ENCODE assay signal across 8 mouse cellular contexts in the genomic region with DNA sequence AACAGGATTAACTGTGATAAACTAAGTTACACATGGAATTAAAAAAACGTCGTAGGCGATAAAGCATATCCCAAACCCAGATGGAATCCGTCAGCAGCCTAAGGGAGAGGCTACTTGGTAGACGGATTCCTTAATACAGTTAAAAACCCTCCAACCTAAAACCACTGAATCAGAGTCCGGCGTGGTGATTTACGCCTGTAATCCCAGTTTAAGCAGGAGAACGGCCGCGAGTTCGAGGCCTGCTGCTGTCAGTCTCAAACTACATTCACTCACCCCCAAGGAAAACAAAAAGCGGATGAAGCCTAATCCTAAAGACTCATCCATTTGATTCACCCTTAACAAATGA. TPM values are rescaled to one million over a fixed set of nuclear protein-coding genes. Genes with fewer than 3 reads are reported as not detected.
DNase-seq lines count a peak whose midpoint lies in the region; ATAC-seq lines count a peak whose summit lies in the region.

No protein-coding gene starts in this region.

- DNase-seq in 3T3-L1 (ENCODE audit: low read depth, low spot score) = peak; percentile 51
- peak; percentile 12 to 40 for DNase-seq in B cell, adult 2 months
- DNase-seq in embryonic facial prominence, embryonic 11.5 days (ENCODE audit: low spot score) = peak; percentile 40
- no peak for DNase-seq in hindbrain, embryonic 10.5 days (ENCODE audit: low spot score)
- peak; percentile 32 for DNase-seq in naive thymus-derived CD4-positive, alpha-beta T cell, adult 2 months (ENCODE audit: low read depth)
- no peak for DNase-seq in spleen, postnatal 36 days (ENCODE audit: low spot score in 2 of 2)
- no peak for DNase-seq in layer of hippocampus, adult 8-10 months (ENCODE audit: low spot score in 2 of 2)

- peak overlapping the region; percentile 43 for H3K4me2 ChIP-seq in embryonic facial prominence, embryonic 11.5 days (ENCODE audit: low read depth, low read length)
- H3K4me2 ChIP-seq in limb, embryonic 15.5 days = peak overlapping the region; percentile 51

- 2% methylated on average over 13 of the region's 13 CpGs for WGBS in embryonic facial prominence, embryonic 11.5 days
- WGBS in hindbrain, embryonic 10.5 days = 2% methylated on average over 13 of the region's 13 CpGs
- 4% methylated on average over 13 of the region's 13 CpGs for WGBS in limb, embryonic 15.5 days

- H3K27me3 ChIP-seq in embryonic facial prominence, embryonic 11.5 days (ENCODE audit: control insufficient read depth, insufficient read depth, low read length) = no peaks in the 10 kb centered on the region; the same call in 1 of the 2 replicates
- peaks cover 12% of the 10 kb centered on the region for H3K27me3 ChIP-seq in hindbrain, embryonic 10.5 days (ENCODE audit: insufficient read depth, poor library complexity, severe bottlenecking)
- H3K27me3 ChIP-seq in limb, embryonic 15.5 days = no peaks in the 10 kb centered on the region

- H3K9me3 ChIP-seq in embryonic facial prominence, embryonic 11.5 days (replicated peaks; ENCODE audit: control insufficient read depth, low read length) = no peaks in the 10 kb centered on the region
- H3K9me3 ChIP-seq in hindbrain, embryonic 10.5 days = no peaks in the 10 kb centered on the region
- no peaks in the 10 kb centered on the region for H3K9me3 ChIP-seq in limb, embryonic 15.5 days

- H3K27ac ChIP-seq in embryonic facial prominence, embryonic 11.5 days (replicated peaks; ENCODE audit: low read depth, low read length) = no peak overlapping the region
- H3K27ac ChIP-seq in hindbrain, embryonic 10.5 days = peak overlapping the region; percentile 86
- H3K27ac ChIP-seq in limb, embryonic 15.5 days = peak overlapping the region; percentile 65; the same call in 1 of the 2 replicates

- peak overlapping the region; percentile 48 for H3K4me3 ChIP-seq in embryonic facial prominence, embryonic 11.5 days (ENCODE audit: low read depth, low read length)
- peak overlapping the region; percentile 62 for H3K4me3 ChIP-seq in hindbrain, embryonic 10.5 days
- H3K4me3 ChIP-seq in limb, embryonic 15.5 days = peak overlapping the region; percentile 49

- H3K36me3 ChIP-seq in embryonic facial prominence, embryonic 11.5 days (replicated peaks; ENCODE audit: control insufficient read depth, insufficient read depth, low read depth, low read length) = no peaks in the 10 kb centered on the region
- no peaks in the 10 kb centered on the region for H3K36me3 ChIP-seq in hindbrain, embryonic 10.5 days
- H3K36me3 ChIP-seq in limb, embryonic 15.5 days = no peaks in the 10 kb centered on the region

- H3K9ac ChIP-seq in embryonic facial prominence, embryonic 11.5 days (replicated peaks; ENCODE audit: low read length) = peak overlapping the region; percentile 68
- no peak overlapping the region for H3K9ac ChIP-seq in limb, embryonic 15.5 days

- no peak for ATAC-seq in embryonic facial prominence, embryonic 11.5 days (replicated peaks; ENCODE audit: insufficient number of reproducible peaks, low FRiP score, low TSS enrichment, low read depth)
- ATAC-seq in limb, embryonic 15.5 days (ENCODE audit: insufficient number of reproducible peaks, low FRiP score, low TSS enrichment, low read depth) = no peak

- no peaks in the 10 kb centered on the region for H3K4me1 ChIP-seq in embryonic facial prominence, embryonic 11.5 days (ENCODE audit: control insufficient read depth, insufficient read depth, low read length)
- H3K4me1 ChIP-seq in hindbrain, embryonic 10.5 days (replicated peaks) = peaks cover 13% of the 10 kb centered on the region; the same call in 1 of the 2 replicates
- no peaks in the 10 kb centered on the region for H3K4me1 ChIP-seq in limb, embryonic 15.5 days

RNA-seq across cellular contexts. Expression of a gene that starts 7.5 kb away (rescaled TPM):
- polyA plus RNA-seq in embryonic facial prominence, embryonic 11.5 days (2014; fragmentation: Nextera tagmentation; extraction: Ambion mirVana) = not detected in 2 replicates
- not detected in 2 replicates for polyA plus RNA-seq in hindbrain, embryonic 10.5 days (2016; fragmentation: Nextera tagmentation; extraction: Ambion mirVana)
- polyA plus RNA-seq in limb, embryonic 15.5 days (2015; fragmentation: Nextera tagmentation; extraction: Ambion mirVana) = not detected in 2 replicates
- total RNA-seq in layer of hippocampus, adult 8-10 months (2022) = not detected

Comparison
In these comparisons a context has a peak if more than half of its experiments do, and no peak if none do; other contexts are left out.
1. DNase-seq: peak in 3T3-L1 (single experiment), B cell, adult 2 months (2 of 2), embryonic facial prominence, embryonic 11.5 days (single experiment) and naive thymus-derived CD4-positive, alpha-beta T cell, adult 2 months (single experiment); none in hindbrain, embryonic 10.5 days (single experiment), spleen, postnatal 36 days (0 of 2) and layer of hippocampus, adult 8-10 months (0 of 2).
2. Peak in every context shown above with its lines, with median percentiles within 50 percentile points of each other: H3K4me3 ChIP-seq.